Mouse (Mus musculus) frontal cortex, postnatal 25 days (tissue): Measurements from ENCODE around the gene Rtp1.

Experiments
- DNase-seq, 2 experiments: peaks; one replicate each; pipeline ENCODE4 v3.0.0; 2022; ENCODE audit warnings: low spot score in 2 of 2

Gene Rtp1

DNA sequence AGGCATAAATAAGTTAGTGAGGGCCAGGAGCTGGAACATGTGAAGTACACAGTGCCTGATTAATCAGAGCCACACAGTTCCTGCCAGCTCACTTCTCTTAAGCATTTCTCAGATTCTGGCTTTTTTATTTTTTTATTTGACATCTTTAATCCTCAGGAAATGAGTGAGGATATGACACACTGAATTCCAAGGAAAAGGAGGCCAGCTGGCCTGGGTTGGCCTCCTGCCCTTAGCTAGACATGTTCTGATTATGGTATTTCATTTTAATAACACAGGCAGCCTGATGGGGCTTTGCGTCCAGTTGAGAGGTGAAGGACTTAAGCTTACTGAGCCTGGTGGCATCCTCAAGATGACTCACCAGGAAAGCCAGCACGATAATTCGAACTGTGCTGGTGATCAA lies 27.6 kb downstream of the Rtp1 start:
- no peak for DNase-seq

GRCm38 (mm10) chr16:23457338-23457737 lies 28.4 kb downstream of the Rtp1 start:
- DNase-seq: no peak

DNA sequence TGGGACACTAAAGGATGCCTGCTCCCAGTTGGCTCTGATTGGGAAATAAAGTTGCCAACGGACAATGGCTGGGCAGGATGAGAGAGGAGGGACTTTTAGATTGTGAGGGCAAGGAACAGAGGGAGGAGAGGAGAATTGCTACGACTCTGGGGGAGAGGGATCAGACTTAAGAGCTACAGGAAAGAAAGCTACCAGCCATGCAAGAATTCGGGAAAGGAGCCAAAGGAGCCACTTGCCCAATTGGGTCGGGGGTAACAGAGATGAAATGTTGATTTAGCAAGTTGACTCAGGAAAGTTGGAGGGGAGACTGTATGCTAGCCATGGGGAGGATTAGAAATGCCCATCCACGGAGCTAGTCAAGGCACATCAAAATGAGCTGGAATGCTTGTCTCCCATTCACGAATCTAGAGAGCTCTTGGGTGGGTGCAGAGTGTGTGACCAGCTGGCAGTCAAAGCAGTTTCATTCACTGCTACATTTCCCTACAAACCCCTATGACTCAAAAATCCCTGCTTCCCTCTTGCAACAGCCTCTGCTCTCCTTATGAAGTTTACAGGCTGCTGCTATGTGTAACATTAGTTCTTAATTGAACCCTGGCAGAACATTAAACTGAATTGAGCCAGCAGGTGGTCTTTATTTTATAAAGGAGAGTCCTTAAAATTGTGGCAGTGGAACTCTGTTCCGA lies 30.1 kb downstream of the Rtp1 start:
- no peak for DNase-seq

GRCm38 (mm10) chr16:23463671-23464347 lies 34.9 kb downstream of the Rtp1 start:
- DNase-seq: no peak

- no peak for DNase-seq
Observed at GRCm38 (mm10) chr16:23471551-23471950, 42.6 kb downstream of the Rtp1 start.

DNA sequence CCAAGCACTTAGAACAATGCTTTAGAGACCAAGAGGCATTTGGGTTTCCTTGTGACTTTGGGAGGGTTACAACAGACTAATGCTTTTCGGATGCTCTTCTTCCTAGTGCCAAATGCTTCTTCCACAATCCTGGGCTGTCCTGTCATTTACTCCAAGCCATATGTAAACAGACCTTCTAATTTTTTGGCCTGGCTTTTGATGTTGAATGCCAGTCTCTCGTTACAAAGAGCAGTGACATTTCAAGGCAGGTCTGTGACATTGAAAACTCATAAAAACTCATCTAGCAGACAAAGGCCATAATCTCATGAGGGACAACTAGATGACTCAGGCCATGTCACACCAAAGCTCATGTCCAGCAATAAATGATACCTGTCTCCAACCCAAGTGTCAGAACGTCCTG lies 43.1 kb downstream of the Rtp1 start:
- no peak for DNase-seq

- no peak for DNase-seq
Observed at GRCm38 (mm10) chr16:23475651-23476050, 46.7 kb downstream of the Rtp1 start.

DNA sequence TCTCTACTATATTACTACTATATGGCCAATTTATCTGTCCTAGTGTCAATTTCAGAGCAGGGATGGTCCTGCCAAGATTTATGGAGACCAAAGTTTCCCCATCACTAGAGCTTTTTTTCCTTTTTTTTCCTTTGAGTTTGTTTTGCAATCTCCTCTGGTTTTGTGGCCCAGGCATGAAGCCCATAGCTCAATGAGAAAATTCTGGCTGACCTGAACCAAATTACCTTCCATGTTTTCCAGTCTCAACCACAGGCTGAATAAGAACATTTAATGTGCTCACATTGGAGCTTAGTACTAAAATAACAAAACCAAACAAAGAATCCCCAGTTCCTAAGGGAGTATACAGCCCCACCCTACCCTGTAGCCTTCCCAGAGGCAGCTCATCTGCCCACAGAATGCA lies 47.7 kb downstream of the Rtp1 start:
- DNase-seq: no peak

- DNase-seq: no peak
Observed at GRCm38 (mm10) chr16:23479872-23480603, 51.1 kb downstream of the Rtp1 start.

GRCm38 (mm10) chr16:23482218-23482617 lies 53.3 kb downstream of the Rtp1 start:
- no peak for DNase-seq

DNA sequence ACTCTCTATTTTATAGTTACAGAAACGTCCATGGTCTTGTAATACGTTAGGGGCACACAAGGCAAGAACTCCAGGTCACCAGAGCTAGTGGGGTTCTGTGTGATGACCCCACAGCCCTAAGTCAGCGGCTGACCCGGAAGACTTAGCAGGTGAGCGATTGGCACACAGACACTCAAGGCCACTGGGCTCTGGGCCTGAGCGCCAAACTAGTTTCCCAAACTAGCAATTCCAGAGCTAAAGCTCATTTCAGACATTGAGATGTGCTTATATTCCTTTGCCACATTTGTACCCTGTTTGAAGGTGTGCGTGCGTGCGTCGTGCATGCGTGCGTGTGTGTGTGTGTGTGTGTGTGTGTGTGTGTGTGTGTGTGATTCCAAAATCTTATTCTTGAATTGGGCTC lies 53.9 kb downstream of the Rtp1 start:
- no peak for DNase-seq

- no peak for DNase-seq
Observed at GRCm38 (mm10) chr16:23483292-23483691, 54.4 kb downstream of the Rtp1 start.
